Mouse (Mus musculus): ENCODE measurements around the gene Bbs7. TPM values are rescaled to one million over a fixed set of nuclear protein-coding genes. Genes with fewer than 3 reads are reported as not detected.
A peak's percentile ranks its signal among the peaks of the same experiment; 100 is the strongest.

Gene Bbs7
- polyA plus RNA-seq, 1 experiment from 2014 or later, result 16.2 TPM

DNA sequence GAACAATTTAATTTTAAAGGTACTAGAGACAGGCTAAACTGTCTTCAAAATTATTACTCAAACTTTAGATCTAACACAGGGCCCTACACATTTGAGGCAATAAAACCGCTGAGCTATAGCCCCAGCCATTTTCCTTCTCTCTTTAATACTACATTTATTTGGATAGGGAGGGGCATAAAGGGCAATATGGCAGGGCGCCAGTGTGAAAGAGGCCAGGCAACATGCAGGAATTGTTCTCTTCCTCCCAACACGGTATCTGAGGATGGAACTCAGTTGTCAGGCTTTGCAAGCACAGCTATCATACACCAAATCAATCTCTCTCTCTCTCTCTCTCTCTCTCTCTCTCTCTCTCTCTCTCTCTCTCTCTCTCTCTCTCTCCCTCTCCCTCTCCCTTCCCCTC is 14.5 kb downstream of the Bbs7 start:
- no peaks in the 10 kb centered on the region for H3K9me3 ChIP-seq
- H3K4me3 ChIP-seq, result no peak overlapping the region
- H3K36me3 ChIP-seq (replicated peaks), result 0 out of 2 replicates have a peak, but pooled peaks cover 3% of the 10 kb centered on the region
- WGBS, result 88% methylated on average over 3 of the region's 3 CpGs
- H3K27me3 ChIP-seq (replicated peaks; ENCODE audit: low read depth, poor library complexity, severe bottlenecking), result no peaks in the 10 kb centered on the region
- DNase-seq (ENCODE audit: low spot score), result no peak
- no peaks in the 10 kb centered on the region for H3K4me1 ChIP-seq
- H3K27ac ChIP-seq (replicated peaks), result no peak overlapping the region

DNA sequence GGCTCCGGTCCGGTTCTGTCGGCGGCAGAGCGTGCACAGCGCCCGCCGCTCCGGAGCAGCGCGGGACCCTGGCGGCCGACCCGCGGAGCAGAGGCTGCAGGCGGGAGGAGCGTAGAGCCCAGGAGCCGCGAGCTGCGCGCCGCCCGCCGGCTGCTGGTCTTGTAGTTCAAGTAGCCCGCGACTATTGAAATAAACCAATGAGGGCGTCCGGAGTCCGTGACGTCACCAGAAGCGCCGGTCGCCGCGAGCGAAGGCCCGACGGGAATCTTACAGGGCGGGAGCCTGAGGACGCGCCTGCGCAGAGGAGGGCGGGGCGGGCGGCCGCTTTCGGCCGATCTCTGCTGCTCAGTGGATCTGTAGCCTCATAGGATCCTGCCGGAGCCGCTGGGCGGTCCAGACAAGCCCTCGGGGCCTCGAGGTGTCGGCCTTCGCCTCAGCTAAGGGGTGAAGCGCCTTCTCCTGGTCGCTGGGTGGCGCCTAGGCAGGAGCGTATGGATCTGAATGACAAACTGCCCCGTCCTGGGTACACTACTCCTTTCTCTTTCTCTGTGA is 41.4 kb downstream of the Bbs7 start, which contains the start of gene Ccna2:
Gene Ccna2 (minus strand): TSS at position 324 of the 552 bp plus-strand sequence.
- under 1% methylated on average over 60 of the region's 60 CpGs for WGBS
- Histone ChIP-seq H3K9me3 (no peaks in the 10 kb centered on the region), H3K4me3 (peak within 1 kb of the TSS; percentile 99), H3K4me1 (peaks cover 17% of the 10 kb centered on the region), H3K27ac (replicated peaks) (peak within 1 kb of the TSS; percentile 97), H3K27me3 (replicated peaks; ENCODE audit: low read depth, poor library complexity, severe bottlenecking) (no peaks in the 10 kb centered on the region), H3K36me3 (replicated peaks) (peaks cover 36% of the 10 kb centered on the region)
- peak; percentile 100 for DNase-seq (ENCODE audit: low spot score)

DNA sequence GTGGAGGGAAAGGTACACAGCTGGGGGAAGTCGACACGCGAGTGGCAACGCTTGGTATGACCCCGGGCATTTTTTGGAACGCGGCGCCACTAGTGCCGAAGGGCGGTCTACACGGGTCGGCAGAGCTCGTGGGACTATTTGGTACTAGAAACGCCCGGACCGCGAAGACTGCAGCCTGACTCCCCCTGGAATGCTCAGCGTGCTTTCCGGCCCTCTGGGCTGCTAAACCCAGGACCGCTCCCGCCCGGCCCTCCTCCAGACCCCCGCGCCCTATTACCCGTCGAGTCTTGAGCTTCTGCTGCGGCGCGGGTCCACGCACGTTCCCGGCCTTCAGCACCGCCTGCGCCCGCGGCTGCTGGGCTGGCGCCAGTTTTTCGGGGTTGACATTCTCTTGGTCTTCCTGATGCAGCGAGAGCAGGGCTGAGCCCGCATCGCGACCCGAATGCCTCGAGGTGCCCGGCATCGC is 41.9 kb downstream of the Bbs7 start:
- H3K4me3 ChIP-seq, result peak overlapping the region; percentile 99
- peak overlapping the region; percentile 97 for H3K27ac ChIP-seq (replicated peaks)
- DNase-seq (ENCODE audit: low spot score), result no peak
- peaks cover 42% of the 10 kb centered on the region for H3K36me3 ChIP-seq (replicated peaks)
- no peaks in the 10 kb centered on the region for H3K27me3 ChIP-seq (replicated peaks; ENCODE audit: low read depth, poor library complexity, severe bottlenecking)
- no peaks in the 10 kb centered on the region for H3K9me3 ChIP-seq
- under 1% methylated on average over 46 of the region's 46 CpGs for WGBS
- peaks cover 17% of the 10 kb centered on the region for H3K4me1 ChIP-seq

DNA sequence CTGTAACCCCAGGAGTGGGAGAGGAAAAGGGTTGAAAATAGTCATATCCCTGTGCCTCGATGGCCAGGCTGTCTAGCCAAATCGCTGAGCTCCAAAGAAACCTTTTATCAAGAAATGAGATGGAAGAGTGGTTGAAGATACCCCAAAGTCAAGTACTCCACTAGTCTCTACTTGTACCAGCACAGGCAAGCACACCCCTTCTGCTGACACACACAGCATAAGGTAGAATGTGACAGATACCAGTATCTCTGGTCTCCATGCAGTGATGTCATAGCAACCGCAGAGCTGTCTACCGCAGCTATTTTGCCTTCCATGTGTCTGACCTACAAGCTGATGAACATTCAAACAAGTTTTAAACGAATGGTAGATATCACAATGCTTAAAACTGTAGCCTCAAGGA is 43.4 kb downstream of the Bbs7 start:
- 91% methylated on average over 5 of the region's 5 CpGs for WGBS
- peaks cover 57% of the 10 kb centered on the region for H3K36me3 ChIP-seq (replicated peaks)
- no peak for DNase-seq (ENCODE audit: low spot score)
- peaks cover 17% of the 10 kb centered on the region for H3K4me1 ChIP-seq
- H3K27ac ChIP-seq (replicated peaks), result no peak overlapping the region
- no peaks in the 10 kb centered on the region for H3K27me3 ChIP-seq (replicated peaks; ENCODE audit: low read depth, poor library complexity, severe bottlenecking)
- peak overlapping the region; percentile 99 for H3K4me3 ChIP-seq
- H3K9me3 ChIP-seq, result no peaks in the 10 kb centered on the region

DNA sequence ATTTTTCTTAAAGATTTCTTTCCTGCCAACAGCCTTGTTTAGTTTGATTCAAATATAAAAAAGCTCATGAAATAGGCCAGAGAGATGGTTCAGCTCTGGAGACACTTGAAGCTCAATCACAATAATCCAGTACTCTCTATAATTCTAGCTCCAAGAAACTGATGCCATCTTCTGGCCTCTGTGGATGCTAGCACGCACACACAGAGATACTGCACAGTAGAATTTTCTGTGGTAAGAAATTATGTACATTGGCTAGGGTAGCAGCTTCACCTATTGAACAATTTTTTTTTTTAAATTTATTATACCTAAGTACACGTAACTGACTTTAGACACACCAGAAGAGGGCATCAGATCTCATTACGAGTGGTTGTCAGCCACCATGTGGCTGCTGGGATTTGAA is 49.6 kb downstream of the Bbs7 start:
- DNase-seq (ENCODE audit: low spot score), result no peak
- Histone ChIP-seq H3K27me3 (replicated peaks; ENCODE audit: low read depth, poor library complexity, severe bottlenecking) (no peaks in the 10 kb centered on the region), H3K4me1 (no peaks in the 10 kb centered on the region), H3K4me3 (no peak overlapping the region), H3K27ac (replicated peaks) (no peak overlapping the region), H3K9me3 (no peaks in the 10 kb centered on the region), H3K36me3 (replicated peaks) (peaks cover 99% of the 10 kb centered on the region)
- 91% methylated on average over 3 of the region's 3 CpGs for WGBS

DNA sequence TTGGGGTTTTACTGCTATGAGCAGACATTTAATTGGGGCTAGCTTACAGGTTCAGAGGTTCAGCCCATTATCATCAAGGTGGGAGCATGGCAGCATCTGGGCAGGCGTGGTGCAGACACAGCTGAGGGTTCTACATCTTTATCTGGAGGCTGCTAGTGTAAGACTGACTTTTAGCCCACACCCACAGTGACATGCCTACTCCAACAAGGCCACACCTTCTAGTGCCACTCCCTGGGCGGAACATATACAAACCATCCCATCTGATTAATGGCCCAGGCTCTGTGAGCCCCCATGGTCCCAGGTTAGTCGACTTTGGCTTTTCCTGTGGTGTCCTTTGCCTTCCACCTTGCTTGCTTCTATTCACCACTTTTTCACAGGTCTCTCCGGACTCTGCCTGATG is 53.7 kb downstream of the Bbs7 start:
- H3K4me1 ChIP-seq, result no peaks in the 10 kb centered on the region
- H3K4me3 ChIP-seq, result no peak overlapping the region
- no peaks in the 10 kb centered on the region for H3K27me3 ChIP-seq (replicated peaks; ENCODE audit: low read depth, poor library complexity, severe bottlenecking)
- no peak for DNase-seq (ENCODE audit: low spot score)
- 84% methylated on average over 4 of the region's 4 CpGs for WGBS
- no peaks in the 10 kb centered on the region for H3K9me3 ChIP-seq
- H3K36me3 ChIP-seq (replicated peaks), result peaks cover 99% of the 10 kb centered on the region
- no peak overlapping the region for H3K27ac ChIP-seq (replicated peaks)

DNA sequence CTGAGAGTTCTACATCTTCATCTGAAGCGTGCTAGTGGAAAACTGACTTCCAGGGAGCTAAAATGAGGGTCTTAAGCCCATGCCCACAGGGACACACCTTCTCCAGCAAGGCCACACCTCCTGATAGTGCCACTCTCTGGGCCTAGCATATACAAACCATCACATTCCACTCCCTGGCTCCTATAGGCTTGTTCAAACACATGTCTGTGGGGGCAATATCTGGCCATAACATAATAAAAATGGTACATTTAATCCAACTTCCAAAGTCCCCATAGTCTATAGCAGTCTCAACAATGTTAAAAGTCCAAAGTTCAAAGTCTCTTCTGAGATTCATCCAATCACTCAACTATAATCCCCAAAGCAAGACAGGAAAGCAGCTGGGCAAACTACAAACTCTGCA is 55.7 kb downstream of the Bbs7 start:
- Histone ChIP-seq H3K4me1 (0 out of 2 replicates have a peak, but pooled peaks cover 6% of the 10 kb centered on the region), H3K36me3 (replicated peaks) (peaks cover 89% of the 10 kb centered on the region), H3K4me3 (no peak overlapping the region), H3K9me3 (no peaks in the 10 kb centered on the region), H3K27ac (replicated peaks) (no peak overlapping the region), H3K27me3 (replicated peaks; ENCODE audit: low read depth, poor library complexity, severe bottlenecking) (no peaks in the 10 kb centered on the region)
- DNase-seq (ENCODE audit: low spot score), result no peak
- 90% methylated on average over 1 of the region's 1 CpGs for WGBS

DNA sequence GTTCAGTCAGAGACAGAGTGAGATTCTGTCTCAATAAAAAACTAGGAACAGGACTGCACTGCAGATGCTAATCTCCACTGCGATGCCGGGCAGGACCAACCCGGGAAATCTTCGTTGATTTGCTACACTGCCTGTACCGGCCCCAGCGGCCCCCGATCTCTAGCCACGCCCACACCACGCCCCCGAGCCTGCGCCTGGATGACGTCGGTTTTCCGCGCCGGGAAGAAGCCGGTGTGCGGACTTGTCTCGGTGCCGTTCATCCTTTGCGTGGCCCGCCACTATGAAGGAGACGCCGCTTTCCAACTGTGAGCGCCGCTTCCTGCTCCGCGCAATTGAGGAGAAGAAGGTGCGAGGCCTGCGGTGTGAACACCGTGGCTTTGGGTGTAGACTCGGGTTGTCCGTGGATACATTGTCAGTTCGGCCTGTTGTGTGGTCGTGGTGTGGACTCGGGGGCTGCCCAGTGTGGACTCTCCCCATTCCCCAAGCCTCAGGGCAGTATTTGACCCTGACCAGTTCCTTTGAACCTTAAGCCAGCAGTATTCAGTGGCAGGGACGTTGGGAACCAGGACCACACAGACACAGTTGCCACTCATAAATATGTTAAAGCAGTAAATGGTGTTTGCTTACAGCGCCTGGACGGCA is 60.8 kb downstream of the Bbs7 start, which contains the start of gene Exosc9:
Gene Exosc9 (plus strand): TSS at position 201 of the 642 bp plus-strand sequence.
- peaks cover 17% of the 10 kb centered on the region for H3K4me1 ChIP-seq
- peak within 1 kb of the TSS; percentile 93 for H3K4me3 ChIP-seq
- H3K9me3 ChIP-seq, result no peaks in the 10 kb centered on the region
- DNase-seq (ENCODE audit: low spot score), result peak; percentile 96
- H3K27ac ChIP-seq (replicated peaks), result peak within 1 kb of the TSS; percentile 84
- no peaks in the 10 kb centered on the region for H3K27me3 ChIP-seq (replicated peaks; ENCODE audit: low read depth, poor library complexity, severe bottlenecking)
- H3K36me3 ChIP-seq (replicated peaks), result peaks cover 39% of the 10 kb centered on the region
- WGBS, result under 1% methylated on average over 39 of the region's 39 CpGs

DNA sequence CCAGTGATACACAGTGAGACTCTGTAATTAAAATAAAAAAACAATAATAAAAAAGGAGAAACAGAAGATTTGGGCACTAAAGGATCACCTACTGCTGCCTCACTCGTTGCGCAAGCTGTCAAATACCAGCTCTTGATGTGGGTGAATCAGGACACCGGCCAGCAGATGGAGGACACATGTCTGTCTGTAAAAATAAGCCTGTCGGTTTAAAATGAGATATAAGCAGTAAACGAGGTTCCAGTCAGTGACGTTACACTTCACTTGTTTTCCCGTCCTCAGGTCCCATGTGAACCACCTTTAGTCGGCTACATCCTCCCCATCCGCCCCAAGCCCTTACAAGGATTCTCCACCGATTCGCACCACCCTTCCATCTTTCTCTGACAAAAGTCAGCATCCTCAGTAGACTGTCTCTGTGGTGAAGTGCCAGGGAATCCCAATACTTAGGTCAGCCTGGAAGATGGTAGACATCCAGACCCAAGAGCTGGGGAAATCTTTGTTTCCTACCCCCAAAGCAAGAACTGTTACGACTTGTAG is 61.4 kb downstream of the Bbs7 start:
- Histone ChIP-seq H3K4me1 (peaks cover 17% of the 10 kb centered on the region), H3K9me3 (no peaks in the 10 kb centered on the region), H3K27me3 (replicated peaks; ENCODE audit: low read depth, poor library complexity, severe bottlenecking) (no peaks in the 10 kb centered on the region), H3K27ac (replicated peaks) (peak overlapping the region; percentile 84), H3K4me3 (peak overlapping the region; percentile 93), H3K36me3 (replicated peaks) (peaks cover 33% of the 10 kb centered on the region)
- DNase-seq (ENCODE audit: low spot score), result no peak
- 24% methylated on average over 12 of the region's 12 CpGs for WGBS

DNA sequence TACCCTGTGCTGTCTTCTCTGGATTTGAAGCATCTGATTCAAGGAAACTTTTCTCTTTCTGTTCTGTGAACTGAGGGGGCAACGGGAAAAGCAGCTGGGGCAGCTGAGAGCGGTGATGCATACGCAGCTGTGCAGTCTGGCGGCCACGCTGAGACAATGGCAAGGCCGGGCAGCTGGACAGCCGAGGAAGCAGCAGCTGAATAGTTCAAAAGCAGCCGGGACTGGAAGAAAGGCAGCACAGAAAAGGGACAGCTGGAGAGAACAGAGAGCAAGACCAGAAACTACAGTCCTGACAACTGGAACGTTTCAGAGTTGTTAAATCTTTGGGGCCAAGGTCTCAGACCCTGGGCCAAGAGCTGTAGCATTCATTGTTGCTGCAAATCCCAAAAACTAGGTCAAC is 61.9 kb downstream of the Bbs7 start:
- Histone ChIP-seq H3K36me3 (replicated peaks) (peaks cover 27% of the 10 kb centered on the region), H3K4me3 (peak overlapping the region; percentile 93), H3K9me3 (no peaks in the 10 kb centered on the region), H3K27me3 (replicated peaks; ENCODE audit: low read depth, poor library complexity, severe bottlenecking) (no peaks in the 10 kb centered on the region), H3K4me1 (peaks cover 17% of the 10 kb centered on the region), H3K27ac (replicated peaks) (peak overlapping the region; percentile 84)
- peak; percentile 55 for DNase-seq (ENCODE audit: low spot score)
- WGBS, result 41% methylated on average over 9 of the region's 9 CpGs

DNA sequence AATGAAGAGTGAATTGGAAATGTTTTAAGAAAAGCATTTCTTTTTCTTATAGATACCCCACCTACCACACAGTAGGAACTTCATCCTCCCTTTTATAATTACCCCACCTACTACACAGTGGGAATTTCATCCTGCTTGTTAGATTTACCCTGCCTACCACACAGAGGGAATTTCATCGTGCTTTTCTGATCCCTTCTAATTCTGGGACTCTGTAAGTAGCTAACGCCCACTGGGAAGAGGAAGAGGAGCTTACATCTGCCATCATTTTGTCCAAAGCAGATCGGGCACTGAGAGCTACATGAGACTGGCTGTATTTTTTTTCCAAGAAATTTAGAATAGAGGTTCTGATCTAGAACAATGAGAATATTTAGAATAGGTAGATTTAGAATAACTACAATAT is 68.3 kb downstream of the Bbs7 start:
- WGBS, result 79% methylated on average over 3 of the region's 3 CpGs
- no peaks in the 10 kb centered on the region for H3K27me3 ChIP-seq (replicated peaks; ENCODE audit: low read depth, poor library complexity, severe bottlenecking)
- no peaks in the 10 kb centered on the region for H3K36me3 ChIP-seq (replicated peaks)
- DNase-seq (ENCODE audit: low spot score), result no peak
- no peak overlapping the region for H3K4me3 ChIP-seq
- no peaks in the 10 kb centered on the region for H3K4me1 ChIP-seq
- H3K27ac ChIP-seq (replicated peaks), result no peak overlapping the region
- no peaks in the 10 kb centered on the region for H3K9me3 ChIP-seq

DNA sequence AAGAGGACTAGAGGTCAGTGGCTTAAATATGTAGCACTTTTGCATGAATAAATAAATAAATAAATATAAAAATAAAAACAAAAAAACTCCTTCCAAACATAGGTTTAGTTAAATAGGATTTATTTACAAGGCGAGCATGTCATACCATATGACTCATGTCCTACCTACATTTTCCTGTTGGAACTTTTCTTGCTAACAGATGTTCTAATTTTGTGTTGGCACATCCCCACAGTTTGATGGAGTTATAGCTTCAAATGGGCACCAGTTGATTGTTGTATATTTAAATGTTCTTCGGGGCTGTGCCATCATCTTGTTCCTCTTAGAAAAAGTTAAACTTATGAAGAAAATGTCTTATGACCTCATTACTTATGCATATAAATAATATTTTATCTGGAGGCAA is 71.9 kb downstream of the Bbs7 start:
- Histone ChIP-seq H3K4me3 (no peak overlapping the region), H3K27me3 (replicated peaks; ENCODE audit: low read depth, poor library complexity, severe bottlenecking) (no peaks in the 10 kb centered on the region), H3K27ac (replicated peaks) (no peak overlapping the region), H3K4me1 (no peaks in the 10 kb centered on the region), H3K9me3 (no peaks in the 10 kb centered on the region), H3K36me3 (replicated peaks) (no peaks in the 10 kb centered on the region)
- no peak for DNase-seq (ENCODE audit: low spot score)
- WGBS, result 89% methylated on average over 2 of the region's 2 CpGs

DNA sequence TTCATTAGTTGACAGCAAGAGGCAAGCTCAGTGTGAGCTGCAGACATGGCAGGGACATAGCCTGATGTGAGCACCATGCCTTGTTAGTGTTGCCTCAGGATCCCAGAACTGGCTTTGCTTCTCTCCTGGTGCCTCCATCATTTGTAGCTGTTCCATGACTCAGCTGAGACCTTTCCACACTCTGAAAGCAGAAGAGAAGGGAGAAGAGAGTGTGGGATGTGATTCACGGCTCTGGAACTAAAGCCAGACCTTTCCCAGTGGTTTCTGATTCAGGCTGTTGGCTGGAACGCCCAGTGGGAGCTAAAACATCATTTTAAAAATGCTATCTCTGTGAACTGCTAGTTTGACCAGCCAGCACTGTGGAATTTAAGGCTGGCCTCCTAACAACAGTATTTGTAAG is 72.5 kb downstream of the Bbs7 start:
- Histone ChIP-seq H3K4me3 (no peak overlapping the region), H3K27ac (replicated peaks) (no peak overlapping the region), H3K36me3 (replicated peaks) (no peaks in the 10 kb centered on the region), H3K9me3 (no peaks in the 10 kb centered on the region), H3K4me1 (no peaks in the 10 kb centered on the region), H3K27me3 (replicated peaks; ENCODE audit: low read depth, poor library complexity, severe bottlenecking) (no peaks in the 10 kb centered on the region)
- 78% methylated on average over 2 of the region's 2 CpGs for WGBS
- no peak for DNase-seq (ENCODE audit: low spot score)
